Mouse (Mus musculus) embryonic fibroblast, embryonic 13.5 days (primary cell): ENCODE measurements around the gene Kif2a.

Source experiments
- CTCF ChIP-seq: IDR thresholded peaks from 2 replicates; pipeline ENCODE4 v1.5.1; 2011; ENCODE audit warnings: mild to moderate bottlenecking, control low read depth, low read length, moderate library complexity, borderline replicate concordance; ENCODE audit not compliant: insufficient read depth
- POLR2A ChIP-seq: IDR thresholded peaks from 2 replicates; pipeline ENCODE4 v1.6.1; 2011; ENCODE audit warnings: low read depth, mild to moderate bottlenecking, control low read depth, low read length, moderate library complexity

GRCm38 (mm10) chr13:107065098-107065855 lies 43.4 kb upstream of the Kif2a start:
- TF ChIP-seq CTCF (no peak), POLR2A (no peak)
